Mouse (Mus musculus) kidney, embryonic 14.5 days (tissue): ENCODE results near the gene Cyb561. TPM values are rescaled to one million over a fixed set of nuclear protein-coding genes. Genes with fewer than 3 reads are reported as not detected.

Experiments
- ATAC-seq: fragments of 200-750 bp; cut with Nextera tagmentation; 2 replicates; pipeline ENCODE4 v1.8.0; 2017; ENCODE audit warnings: moderate number of reproducible peaks, mild to moderate bottlenecking, moderate TSS enrichment, moderate library complexity; ENCODE audit not compliant: low FRiP score, low TSS enrichment
- H3K27ac ChIP-seq: fragments of 300-500 bp; sonication (generic); 2 replicates; pipeline ENCODE4 v1.5.1; 2014; ENCODE audit warnings: low read depth, mild to moderate bottlenecking, low read length, moderate library complexity, mixed read lengths
- H3K27me3 ChIP-seq: fragments of 300-500 bp; sonication (generic); 2 replicates; pipeline ENCODE4 v1.6.1; 2014; ENCODE audit warnings: mild to moderate bottlenecking, low read length; ENCODE audit not compliant: control insufficient read depth, insufficient read depth
- H3K36me3 ChIP-seq: fragments of 300-500 bp; sonication (generic); 2 replicates; pipeline ENCODE4 v1.6.1; 2014; ENCODE audit warnings: low read length, mixed read lengths; ENCODE audit not compliant: control insufficient read depth, insufficient read depth
- H3K4me1 ChIP-seq: fragments of 300-500 bp; sonication (generic); 2 replicates; pipeline ENCODE4 v1.6.1; 2014; ENCODE audit warnings: low read length, mixed read lengths; ENCODE audit not compliant: control insufficient read depth, insufficient read depth
- H3K4me2 ChIP-seq: fragments of 300-500 bp; sonication (generic); replicated peaks from 2 replicates; pipeline ENCODE4 v1.6.1; 2014; ENCODE audit warnings: low read depth, mild to moderate bottlenecking, low read length
- H3K4me3 ChIP-seq: fragments of 300-500 bp; sonication (generic); 2 replicates; pipeline ENCODE4 v1.5.1; 2014; ENCODE audit warnings: mild to moderate bottlenecking, low read length
- H3K9ac ChIP-seq: fragments of 300-500 bp; sonication (generic); 2 replicates; pipeline ENCODE4 v1.6.1; 2014; ENCODE audit warnings: low read depth, mild to moderate bottlenecking, low read length, moderate library complexity
- H3K9me3 ChIP-seq: fragments of 300-500 bp; sonication (generic); 2 replicates; pipeline ENCODE4 v1.6.1; 2016; ENCODE audit warnings: low read length; ENCODE audit not compliant: control insufficient read depth
- WGBS: fragments of 180-500 bp; shearing (Covaris S2); extraction: QIAGEN DNeasy Blood & Tissue Kit; methylation state at CpG from one replicate; pipeline ENCODE4 v1.1.7; 2014; 5-methylcytosine and 5-hydroxymethylcytosine counted together
- polyA plus RNA-seq: library from polyadenylated mRNA; unstranded; fragments of >200 nt; fragmentation: Nextera tagmentation; extraction: Ambion mirVana; gene quantifications from 2 replicates; pipeline ENCODE4 v1.2.1, GENCODE M21; 2014

The Cyb561 gene
- polyA plus RNA-seq, 1 experiment from 2014 or later: 25.2 TPM

DNA sequence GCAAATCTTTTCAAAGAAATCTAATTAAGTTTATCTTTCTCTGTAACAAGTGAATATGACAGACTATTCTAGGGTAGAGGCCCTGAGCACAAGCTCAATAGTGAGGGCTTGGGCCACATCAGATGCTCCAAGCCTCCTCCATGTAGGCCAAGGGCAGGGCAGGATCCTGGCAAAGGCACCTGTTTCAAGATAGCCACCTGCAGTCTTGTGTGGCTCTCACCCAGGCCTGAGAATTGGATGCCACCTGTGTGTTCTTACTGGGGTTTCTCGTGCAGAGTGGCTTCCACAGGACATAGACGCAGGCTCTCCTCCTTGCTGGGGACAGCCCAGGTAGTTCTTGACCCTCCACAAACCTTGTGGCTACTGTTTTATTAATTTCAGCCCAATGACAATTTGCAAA lies 25.1 kb upstream of the Cyb561 start:
- Histone ChIP-seq H3K4me3 (no peak overlapping the region), H3K27me3 (no peaks in the 10 kb centered on the region), H3K9me3 (no peaks in the 10 kb centered on the region), H3K27ac (no peak overlapping the region), H3K4me2 (no peak overlapping the region), H3K9ac (no peak overlapping the region), H3K4me1 (no peaks in the 10 kb centered on the region), H3K36me3 (no peaks in the 10 kb centered on the region)
- ATAC-seq: no peak
- 82% methylated on average over 2 of the region's 2 CpGs for WGBS

DNA sequence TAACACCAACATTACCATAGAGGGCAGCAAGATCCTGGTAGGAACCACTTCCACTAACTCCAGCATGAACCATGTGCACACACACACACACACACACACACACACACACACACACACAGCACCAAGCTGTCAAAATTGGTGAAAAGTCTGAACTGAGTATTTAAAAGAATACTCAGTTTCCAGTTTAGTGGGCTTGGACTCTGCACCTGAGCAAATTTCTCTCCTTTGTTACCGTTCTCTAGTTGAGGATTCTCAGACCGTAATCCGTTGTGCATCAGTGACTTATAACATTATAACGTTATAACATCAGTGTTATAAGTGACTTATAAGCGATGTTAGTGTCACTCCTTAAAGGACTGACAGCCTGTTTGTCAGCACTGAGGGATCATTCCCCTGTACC lies 22.5 kb upstream of the Cyb561 start:
- no peaks in the 10 kb centered on the region for H3K36me3 ChIP-seq
- no peaks in the 10 kb centered on the region for H3K27me3 ChIP-seq
- H3K4me3 ChIP-seq: no peak overlapping the region
- no peak overlapping the region for H3K4me2 ChIP-seq
- H3K27ac ChIP-seq: no peak overlapping the region
- H3K9me3 ChIP-seq: no peaks in the 10 kb centered on the region
- H3K9ac ChIP-seq: no peak overlapping the region
- H3K4me1 ChIP-seq: no peaks in the 10 kb centered on the region
- 87% methylated on average over 5 of the region's 5 CpGs for WGBS
- ATAC-seq: no peak

DNA sequence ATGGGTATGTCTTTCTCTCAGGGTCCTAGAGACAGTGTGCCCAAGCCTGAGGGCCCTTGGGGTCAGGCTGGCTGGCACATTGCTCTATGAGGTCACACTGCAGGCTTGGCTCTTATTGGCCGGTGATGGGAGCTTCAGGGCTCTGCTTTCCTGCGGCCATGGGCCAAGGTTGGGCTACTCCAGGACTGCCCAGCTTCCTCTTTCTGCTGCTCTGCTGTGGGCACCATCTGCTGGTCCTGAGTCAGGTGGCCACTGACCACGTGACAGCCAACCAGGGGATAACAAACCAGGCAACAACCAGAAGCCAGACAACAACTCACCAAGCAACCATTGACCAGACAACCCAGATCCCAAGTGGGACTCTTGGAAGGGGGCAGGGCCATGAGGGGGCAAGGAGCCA lies 21.9 kb upstream of the Cyb561 start:
- Histone ChIP-seq H3K4me2 (no peak overlapping the region), H3K27me3 (no peaks in the 10 kb centered on the region), H3K36me3 (no peaks in the 10 kb centered on the region), H3K4me3 (no peak overlapping the region), H3K9ac (no peak overlapping the region), H3K27ac (no peak overlapping the region), H3K4me1 (no peaks in the 10 kb centered on the region), H3K9me3 (no peaks in the 10 kb centered on the region)
- 86% methylated on average over 3 of the region's 3 CpGs for WGBS
- no peak for ATAC-seq

DNA sequence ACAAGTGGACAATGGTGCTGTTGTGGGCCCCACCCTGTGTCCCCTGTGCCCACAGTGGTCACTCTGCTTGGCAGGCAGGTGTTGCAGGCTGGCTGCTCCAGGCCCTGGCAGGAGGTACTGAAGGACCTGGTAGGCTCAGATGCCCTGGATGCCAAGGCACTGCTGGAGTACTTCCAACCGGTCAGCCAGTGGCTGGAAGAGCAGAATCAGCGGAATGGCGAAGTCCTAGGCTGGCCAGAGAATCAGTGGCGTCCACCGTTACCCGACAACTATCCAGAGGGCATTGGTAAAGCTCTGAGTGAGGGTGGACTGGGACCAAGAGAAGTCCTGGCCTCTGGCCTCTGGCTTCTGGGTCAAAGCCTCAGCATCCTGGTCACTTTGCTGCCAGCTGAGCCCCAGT lies 21.5 kb upstream of the Cyb561 start:
- Histone ChIP-seq H3K27ac (no peak overlapping the region), H3K27me3 (peaks cover 2% of the 10 kb centered on the region; the same call in 1 of the 2 replicates), H3K4me1 (no peaks in the 10 kb centered on the region), H3K9me3 (no peaks in the 10 kb centered on the region), H3K36me3 (no peaks in the 10 kb centered on the region), H3K9ac (no peak overlapping the region), H3K4me3 (no peak overlapping the region), H3K4me2 (no peak overlapping the region)
- WGBS: 91% methylated on average over 6 of the region's 6 CpGs
- no peak for ATAC-seq

- Histone ChIP-seq H3K27ac (no peak overlapping the region), H3K4me2 (no peak overlapping the region), H3K4me1 (0 out of 2 replicates have a peak, but pooled peaks cover 8% of the 10 kb centered on the region), H3K4me3 (no peak overlapping the region), H3K36me3 (no peaks in the 10 kb centered on the region), H3K27me3 (peaks cover 39% of the 10 kb centered on the region), H3K9me3 (no peaks in the 10 kb centered on the region), H3K9ac (no peak overlapping the region)
- WGBS: 58% methylated on average over 1 of the region's 1 CpGs
- no peak for ATAC-seq
Observed at GRCm38 (mm10) chr11:105969516-105969915, 16.4 kb upstream of the Cyb561 start.

DNA sequence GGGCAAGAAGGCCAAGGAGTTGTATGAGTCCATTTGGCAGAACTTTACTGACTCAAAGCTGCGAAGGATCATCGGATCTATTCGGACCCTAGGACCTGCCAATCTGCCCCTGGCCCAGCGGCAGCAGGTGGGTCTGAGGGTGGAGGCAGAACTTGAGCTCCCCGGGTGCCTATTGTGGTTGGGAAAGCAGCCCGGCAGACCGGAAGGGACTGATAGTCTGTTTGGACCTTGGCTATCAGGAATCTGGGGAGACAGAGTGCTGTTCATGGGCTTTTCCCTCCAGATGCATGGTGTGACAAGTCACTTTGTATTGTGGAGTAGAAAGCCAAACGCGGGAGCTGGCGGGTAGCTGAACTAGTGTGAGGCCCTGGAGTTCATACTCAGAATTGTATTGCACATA lies 15.8 kb upstream of the Cyb561 start:
- H3K4me3 ChIP-seq: no peak overlapping the region

GRCm38 (mm10) chr11:105967741-105968574 lies 14.8 kb upstream of the Cyb561 start, which contains the start of gene Ace:
TSS of gene Ace (plus strand) at chr11:105967945.
- Histone ChIP-seq H3K9me3 (no peaks in the 10 kb centered on the region), H3K4me1 (0 out of 2 replicates have a peak, but pooled peaks cover 8% of the 10 kb centered on the region), H3K4me2 (peak within 1 kb of the TSS; percentile 99), H3K27me3 (peaks cover 39% of the 10 kb centered on the region), H3K36me3 (no peaks in the 10 kb centered on the region), H3K27ac (no peak within 1 kb of the TSS), H3K4me3 (peak within 1 kb of the TSS; percentile 58), H3K9ac (peak within 1 kb of the TSS; percentile 55; the same call in 1 of the 2 replicates)
- 1% methylated on average over 75 of the region's 76 CpGs for WGBS
- ATAC-seq: peak; percentile 69

More for the DNA sequence above, 15.8 kb upstream of the Cyb561 start:
- H3K27ac ChIP-seq: no peak overlapping the region
- 0 out of 2 replicates have a peak, but pooled peaks cover 8% of the 10 kb centered on the region for H3K4me1 ChIP-seq
- ATAC-seq: no peak
- 58% methylated on average over 10 of the region's 10 CpGs for WGBS
- peaks cover 39% of the 10 kb centered on the region for H3K27me3 ChIP-seq
- no peaks in the 10 kb centered on the region for H3K36me3 ChIP-seq
- H3K9me3 ChIP-seq: no peaks in the 10 kb centered on the region
- H3K9ac ChIP-seq: no peak overlapping the region
- no peak overlapping the region for H3K4me2 ChIP-seq

- no peak for ATAC-seq
- no peak overlapping the region for H3K27ac ChIP-seq
- WGBS: 78% methylated on average over 4 of the region's 4 CpGs
- no peak overlapping the region for H3K4me2 ChIP-seq
- no peaks in the 10 kb centered on the region for H3K36me3 ChIP-seq
- peaks cover 39% of the 10 kb centered on the region for H3K27me3 ChIP-seq
- no peak overlapping the region for H3K9ac ChIP-seq
- H3K4me3 ChIP-seq: no peak overlapping the region
- no peaks in the 10 kb centered on the region for H3K9me3 ChIP-seq
- H3K4me1 ChIP-seq: 0 out of 2 replicates have a peak, but pooled peaks cover 8% of the 10 kb centered on the region
Observed at GRCm38 (mm10) chr11:105966288-105966687, 13.2 kb upstream of the Cyb561 start.

GRCm38 (mm10) chr11:105964691-105965090 lies 11.6 kb upstream of the Cyb561 start:
- Histone ChIP-seq H3K9ac (no peak overlapping the region), H3K9me3 (no peaks in the 10 kb centered on the region), H3K27me3 (peaks cover 37% of the 10 kb centered on the region), H3K4me1 (0 out of 2 replicates have a peak, but pooled peaks cover 8% of the 10 kb centered on the region), H3K4me2 (no peak overlapping the region), H3K36me3 (no peaks in the 10 kb centered on the region), H3K4me3 (no peak overlapping the region), H3K27ac (no peak overlapping the region)
- ATAC-seq: no peak
- 72% methylated on average over 5 of the region's 5 CpGs for WGBS
